Mouse (Mus musculus) urinary bladder, postnatal 10 days (tissue): ENCODE data around the gene Lrsam1.

Source experiments
- DNase-seq: peaks from one replicate; pipeline ENCODE4 v3.0.0; 2022; ENCODE audit warnings: low spot score

Gene Lrsam1

GRCm38 (mm10) chr2:32895606-32896106 is 65.8 kb downstream of the Lrsam1 start:
- no peak for DNase-seq

DNA sequence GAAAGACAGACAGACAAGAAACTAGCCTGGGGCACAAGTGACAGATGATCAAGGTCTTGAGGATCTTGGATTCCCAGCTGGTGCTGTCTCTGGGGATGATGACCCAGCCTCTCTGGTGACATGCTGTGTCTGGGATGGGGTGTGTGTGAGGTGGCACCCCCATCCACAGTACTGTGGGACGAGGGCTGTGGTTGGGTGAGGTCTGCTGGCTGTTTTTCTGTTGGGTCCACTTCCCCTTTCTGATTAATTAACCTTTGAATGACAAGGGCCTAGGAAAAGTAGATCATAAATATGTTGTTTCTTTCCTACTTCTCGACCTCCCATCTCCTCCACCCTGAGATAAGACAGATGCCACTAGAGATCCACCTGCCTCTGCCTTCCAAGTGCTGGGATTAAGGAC is 67.3 kb downstream of the Lrsam1 start:
- DNase-seq = no peak

DNA sequence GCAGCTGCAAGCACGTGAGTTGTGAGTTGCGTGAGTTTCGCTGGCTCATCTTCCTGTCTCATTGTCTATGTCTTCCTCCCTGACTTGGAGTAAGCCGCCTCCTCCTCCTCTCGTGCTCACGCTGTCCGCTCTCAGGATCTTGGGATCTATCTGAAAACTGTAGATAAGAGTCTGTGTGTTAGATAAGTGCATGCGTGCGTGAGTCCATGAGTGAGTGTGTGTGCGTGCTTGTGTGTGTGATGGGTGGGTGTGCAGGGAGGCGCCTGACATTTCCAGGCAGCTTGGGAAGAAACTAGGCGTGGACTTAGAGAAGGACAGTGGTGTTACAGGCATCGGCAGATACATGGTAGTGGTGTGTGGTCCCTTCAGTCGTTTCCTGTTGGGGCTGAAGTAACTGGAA is 68.9 kb downstream of the Lrsam1 start:
- DNase-seq = no peak

GRCm38 (mm10) chr2:32891278-32891677 is 70.1 kb downstream of the Lrsam1 start:
- no peak for DNase-seq

GRCm38 (mm10) chr2:32890280-32890679 is 71.1 kb downstream of the Lrsam1 start:
- DNase-seq = no peak

DNA sequence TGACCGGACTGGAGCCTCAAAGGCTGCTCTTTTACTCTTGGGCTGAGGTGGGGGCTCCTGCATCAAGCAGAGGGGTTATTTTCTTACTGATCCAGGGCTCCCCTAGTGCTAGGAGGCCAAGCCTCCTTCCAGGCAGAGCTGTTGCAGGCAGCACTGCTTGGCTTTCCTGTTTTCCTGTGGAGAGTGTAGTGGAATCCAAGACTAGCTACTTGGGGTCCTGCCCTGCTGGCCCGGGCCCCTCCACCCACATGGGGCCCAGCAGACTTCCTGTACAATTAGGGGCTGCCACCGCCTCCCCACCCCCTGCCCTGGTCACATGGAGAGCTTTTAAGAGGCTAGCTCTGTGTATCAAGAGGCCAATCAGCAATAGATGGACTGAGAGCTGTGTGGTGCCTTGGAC is 72.9 kb downstream of the Lrsam1 start:
- no peak for DNase-seq

- DNase-seq = no peak
These were observed 73.4 kb downstream of the Lrsam1 start for GRCm38 (mm10) chr2:32888029-32888428.

- no peak for DNase-seq
These were observed 76.7 kb downstream of the Lrsam1 start for GRCm38 (mm10) chr2:32884745-32885144.

- no peak for DNase-seq
These were observed 79.0 kb downstream of the Lrsam1 start for GRCm38 (mm10) chr2:32882283-32883043.

DNA sequence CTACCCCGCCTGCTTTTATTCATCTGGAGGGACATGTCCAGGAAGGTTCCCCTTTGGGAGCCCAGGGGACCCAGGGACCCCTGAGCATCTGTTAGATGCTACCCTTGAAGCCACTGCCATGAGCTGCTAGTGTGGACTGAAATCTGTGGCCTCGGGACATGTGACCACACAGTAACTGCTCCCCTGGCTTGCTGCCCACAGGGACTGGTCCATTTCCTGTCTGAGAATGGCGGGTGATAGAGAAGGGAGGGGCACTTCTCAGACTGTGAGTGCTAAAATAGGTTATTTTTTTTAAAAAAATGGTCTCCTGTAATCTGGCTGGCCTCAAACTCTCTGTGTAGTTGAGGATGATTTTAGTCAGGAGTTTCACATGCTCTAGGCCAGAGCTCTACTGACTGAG is 79.7 kb downstream of the Lrsam1 start:
- DNase-seq = no peak

DNA sequence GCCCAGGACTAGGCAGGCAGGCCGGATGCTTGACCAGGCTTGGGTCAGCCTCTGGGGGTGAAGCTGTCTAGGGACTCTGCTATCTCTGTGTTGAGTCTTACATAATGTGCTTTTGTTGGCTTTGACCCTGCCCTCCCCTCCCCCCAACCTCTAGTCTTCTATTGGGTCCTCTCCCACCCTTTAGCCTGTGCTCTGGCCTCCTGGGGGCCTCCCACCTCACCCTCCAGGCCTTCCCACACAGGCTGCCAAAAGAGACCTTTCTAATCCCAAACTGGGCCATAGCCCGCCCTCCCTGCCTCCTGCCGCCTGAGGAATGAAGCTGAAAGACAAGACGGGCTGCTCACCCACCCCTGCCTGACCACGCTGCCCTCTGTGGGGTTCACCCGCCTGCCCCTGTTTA is 80.4 kb downstream of the Lrsam1 start:
- DNase-seq = no peak

DNA sequence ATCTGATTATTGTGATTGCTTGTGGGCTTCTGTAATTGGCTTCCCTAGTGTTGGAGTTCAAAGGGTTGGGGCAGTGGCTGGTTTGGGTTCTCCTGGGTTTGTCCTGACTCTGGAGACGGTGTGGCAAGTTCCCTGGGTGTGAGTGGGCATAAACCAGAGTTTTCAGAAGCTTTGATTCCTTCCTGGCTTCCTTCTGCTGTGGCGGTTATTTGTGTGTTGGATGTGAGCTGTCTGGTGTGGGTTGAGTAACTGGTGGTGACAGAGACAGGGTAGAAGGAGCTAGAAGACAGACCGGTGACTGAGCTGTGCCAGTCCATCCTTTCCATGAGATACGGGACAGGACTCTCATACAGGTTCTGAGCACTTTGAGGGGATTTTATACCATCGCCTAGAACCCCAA is 81.8 kb downstream of the Lrsam1 start:
- no peak for DNase-seq

DNA sequence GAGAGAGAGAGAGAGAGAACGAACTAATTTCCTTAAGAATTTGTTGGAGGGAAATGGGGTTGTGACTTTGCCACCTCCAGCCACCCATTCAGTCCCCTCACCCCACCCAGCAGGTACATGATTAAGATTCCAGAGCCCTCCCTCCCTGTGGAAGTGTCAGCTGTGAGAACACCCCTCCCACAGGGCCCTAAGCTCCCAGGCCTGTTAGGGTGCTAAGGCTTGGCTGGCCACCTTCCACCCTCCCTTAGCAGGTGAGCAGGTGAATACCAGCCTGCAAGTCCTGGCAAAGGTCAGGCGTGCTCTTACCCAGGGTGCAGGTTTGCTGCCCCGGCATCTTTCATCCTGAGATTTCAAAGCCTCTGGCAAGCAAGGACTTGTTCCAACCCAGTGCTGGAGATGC is 83.0 kb downstream of the Lrsam1 start:
- DNase-seq = no peak

- no peak for DNase-seq
These were observed 83.5 kb downstream of the Lrsam1 start for GRCm38 (mm10) chr2:32877761-32878393.

DNA sequence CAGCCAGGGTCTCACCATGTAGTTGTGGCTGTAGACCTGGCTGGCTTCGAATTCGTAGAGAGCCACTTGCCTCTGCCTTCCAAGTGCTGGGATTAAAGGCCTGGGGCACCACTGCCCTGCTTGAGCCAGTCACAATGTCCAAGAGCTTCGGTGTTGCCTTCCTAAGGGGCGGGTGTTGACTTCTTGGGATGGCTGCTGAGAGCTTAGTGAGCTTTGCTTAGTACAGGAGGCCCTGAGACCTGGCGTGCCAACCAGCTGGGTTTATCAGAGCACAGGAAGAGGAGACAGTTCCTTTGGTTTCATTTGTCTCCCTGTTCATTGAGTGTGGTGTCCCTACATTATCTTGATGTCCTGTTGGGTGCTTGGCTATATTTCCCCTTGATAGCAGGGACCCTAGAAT is 84.1 kb downstream of the Lrsam1 start:
- no peak for DNase-seq

GRCm38 (mm10) chr2:32876490-32877302 is 84.7 kb downstream of the Lrsam1 start:
- DNase-seq = no peak

DNA sequence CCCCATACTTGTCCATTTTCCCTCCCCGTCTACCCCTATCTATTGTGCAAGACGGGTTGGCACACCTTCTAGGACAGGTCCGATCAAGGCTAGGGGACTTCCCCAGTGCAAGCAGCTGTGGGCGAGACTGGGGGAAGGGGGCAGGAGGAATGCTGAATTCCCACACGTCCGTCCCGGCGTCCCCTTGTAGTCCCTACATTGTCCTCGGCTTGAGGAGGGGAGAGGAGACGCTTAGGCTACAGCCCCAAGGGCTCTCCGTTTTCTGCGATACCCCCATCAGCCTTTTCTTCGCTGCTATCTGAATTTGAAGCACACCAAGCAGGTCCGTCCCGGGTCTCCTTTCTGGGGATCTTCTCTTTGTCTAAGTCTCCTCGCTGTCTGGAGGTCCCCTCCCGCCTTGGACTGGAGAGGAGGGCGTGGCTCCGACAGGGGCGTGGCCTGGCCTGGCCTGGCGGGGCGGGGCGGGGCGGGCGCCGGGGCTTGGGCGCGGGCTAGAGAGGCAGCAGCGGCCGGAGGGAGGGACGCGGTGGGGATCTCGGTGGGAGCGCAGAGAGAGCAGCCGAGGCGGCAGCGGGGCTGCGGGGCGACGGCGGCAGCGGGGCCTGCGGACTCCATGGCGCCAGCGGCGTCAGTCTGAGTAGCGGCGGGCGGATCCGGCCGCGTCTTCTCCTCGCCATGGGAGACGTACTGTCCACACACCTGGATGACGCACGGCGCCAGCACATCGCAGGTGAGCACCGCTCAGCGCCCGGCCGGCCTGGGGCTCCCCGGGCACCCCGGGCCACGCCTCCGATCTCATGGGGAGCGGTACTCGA is 85.5 kb downstream of the Lrsam1 start, which contains the start of gene Fam129b:
Gene Fam129b, plus strand, starts transcription at position 440 of the 815 bp plus-strand sequence.
- peak; percentile 70 for DNase-seq
